Mouse (Mus musculus) embryonic stem cell, embryonic (primary cell): ENCODE results near the gene Mtmr1.

Experiments used
- CTCF ChIA-PET, 4 experiments: fragments of 300-600 bp in 2 of 4; fragments of 350-600 bp in 2 of 4; sonication (Branson Sonifier 250); formaldehyde crosslinking; loops; one replicate each; lab custom pipeline; 2022; ENCODE audit warnings: inconsistent platforms in 2 of 4; lab: Charles Lee
- POLR2A ChIA-PET, 4 experiments: fragments of 300-600 bp in 2 of 4; fragments of 350-600 bp in 2 of 4; sonication (Branson Sonifier 250); formaldehyde crosslinking; loops; one replicate each; lab custom pipeline; 2022; ENCODE audit warnings: antibody characterized with exemption in 4 of 4, inconsistent platforms in 1 of 4; lab: Charles Lee

Mtmr1 gene

DNA sequence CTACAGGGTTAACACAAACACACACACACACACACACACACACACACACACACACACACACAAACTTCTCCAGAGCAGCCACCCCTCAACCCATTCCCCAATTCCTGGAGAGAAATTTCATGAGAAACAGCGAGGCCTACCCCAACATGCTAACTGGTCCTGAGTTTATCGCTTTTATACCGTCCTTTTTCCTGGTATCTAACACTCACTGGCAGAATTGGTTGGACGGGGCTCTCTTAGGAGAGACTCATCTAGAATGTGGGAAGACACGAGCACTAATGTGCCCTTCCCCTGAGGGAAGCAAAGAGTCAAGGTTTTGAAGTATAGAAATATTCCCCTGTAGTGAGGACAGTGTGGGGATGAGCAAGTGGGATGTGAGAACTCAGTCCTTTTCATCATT is 66.3 kb downstream of the Mtmr1 start:
- ChIA-PET POLR2A (no interaction called here), CTCF (no interaction called here)

DNA sequence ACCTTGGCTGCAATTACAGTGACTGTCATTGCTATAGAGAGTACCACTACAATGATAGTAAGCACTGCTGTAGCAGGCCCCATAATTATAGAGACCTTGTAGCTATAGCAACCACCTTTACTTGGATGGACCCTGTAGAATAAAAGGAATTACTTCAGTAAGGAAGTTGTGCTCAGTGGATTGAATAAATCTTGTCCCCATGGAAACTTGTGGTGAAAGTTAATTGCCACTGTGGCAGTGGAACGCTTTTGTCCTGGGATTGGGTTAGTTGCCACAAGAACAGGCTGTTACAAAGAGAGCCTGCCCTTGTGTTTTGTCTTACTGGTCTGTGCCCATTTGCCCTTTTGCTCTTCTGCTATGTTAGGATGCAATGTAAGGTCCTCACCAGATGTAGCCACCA is 69.9 kb downstream of the Mtmr1 start:
- ChIA-PET CTCF (interaction anchor here in 1 of 4 experiments (1.2 kb wide), 1 partner anchor 9 kb away, joined by 3 read pairs; no protein-coding TSS in a partner anchor), POLR2A (no interaction called here)

DNA sequence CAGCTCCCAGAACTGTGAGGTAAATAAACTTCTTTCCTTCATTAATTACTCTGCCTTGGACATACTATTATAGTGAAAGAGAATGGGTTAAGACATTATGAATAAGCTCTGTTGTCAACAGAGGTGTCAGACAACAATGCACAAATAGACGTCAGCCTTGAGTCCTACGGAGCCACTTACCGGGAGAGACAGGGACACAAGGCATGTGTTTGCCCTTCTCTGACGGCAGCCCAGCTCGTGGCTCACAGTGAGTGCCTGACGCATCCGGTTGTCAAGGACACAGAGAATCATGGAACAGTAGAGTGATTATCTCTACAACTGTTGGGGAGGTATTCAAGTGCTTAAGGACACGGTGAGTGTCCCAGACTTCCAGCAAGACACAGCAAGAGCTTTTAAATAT is 70.3 kb downstream of the Mtmr1 start:
- POLR2A ChIA-PET = no interaction called here
- CTCF ChIA-PET = interaction anchor here in 2 of 4 experiments (1.2 to 1.5 kb wide), 2 partner anchors 9 to 10 kb away, joined by 3 to 4 read pairs; no protein-coding TSS in a partner anchor

GRCm38 (mm10) chrX:71435542-71435941 is 71.0 kb downstream of the Mtmr1 start:
- ChIA-PET POLR2A (no interaction called here), CTCF (interaction anchor here in 2 of 4 experiments (1.2 to 1.5 kb wide), 2 partner anchors 10 kb away, joined by 3 to 4 read pairs; no protein-coding TSS in a partner anchor)

- CTCF ChIA-PET = no interaction called here
- POLR2A ChIA-PET = no interaction called here
Observed at GRCm38 (mm10) chrX:71439473-71439872, 74.9 kb downstream of the Mtmr1 start.

DNA sequence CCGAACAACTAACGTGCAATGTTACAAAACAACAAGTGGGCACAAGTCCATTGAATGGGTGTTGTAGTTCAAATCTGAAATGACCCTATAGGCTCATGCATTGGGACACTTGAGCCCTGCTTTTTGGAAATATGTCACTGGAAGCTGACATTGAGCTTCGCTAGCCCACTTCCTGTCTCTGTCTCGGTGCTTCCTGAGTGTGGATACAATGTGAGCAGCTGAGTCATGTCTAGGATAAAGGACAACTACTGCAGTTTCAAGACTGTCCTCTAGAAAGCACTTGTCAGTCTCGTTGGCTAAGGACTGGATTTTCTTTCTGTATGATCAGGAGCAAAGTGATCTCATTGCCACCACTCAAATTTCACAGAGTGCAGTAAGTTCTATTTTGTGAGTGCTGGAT is 78.4 kb downstream of the Mtmr1 start:
- POLR2A ChIA-PET = no interaction called here
- CTCF ChIA-PET = no interaction called here

GRCm38 (mm10) chrX:71456078-71456737 is 91.6 kb downstream of the Mtmr1 start:
- CTCF ChIA-PET = no interaction called here
- POLR2A ChIA-PET = no interaction called here

- ChIA-PET CTCF (no interaction called here), POLR2A (no interaction called here)
Observed at GRCm38 (mm10) chrX:71464138-71464826, 99.7 kb downstream of the Mtmr1 start.

DNA sequence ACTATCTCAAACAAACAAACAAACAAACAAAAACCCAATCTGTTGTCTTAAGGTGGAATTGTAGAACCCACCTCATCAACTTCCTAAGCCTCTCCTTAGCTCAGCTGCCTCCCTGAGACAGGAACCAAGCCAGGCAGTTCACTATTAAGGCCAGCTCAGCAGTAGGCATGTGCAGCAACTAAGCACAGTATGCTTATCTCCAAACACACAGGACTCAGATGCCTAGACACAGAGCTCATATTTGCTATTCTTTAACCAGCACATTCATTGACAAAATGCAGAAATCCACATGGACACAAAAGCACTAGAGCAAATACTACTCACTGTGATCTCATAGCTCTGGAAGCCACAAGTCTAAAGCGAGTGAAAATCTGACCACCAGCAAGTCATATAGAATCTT is 100.9 kb downstream of the Mtmr1 start:
- CTCF ChIA-PET = interaction anchor here in 1 of 4 experiments (0.6 kb wide), 1 partner anchor 69 kb away, joined by 4 read pairs; no protein-coding TSS in a partner anchor
- POLR2A ChIA-PET = no interaction called here

DNA sequence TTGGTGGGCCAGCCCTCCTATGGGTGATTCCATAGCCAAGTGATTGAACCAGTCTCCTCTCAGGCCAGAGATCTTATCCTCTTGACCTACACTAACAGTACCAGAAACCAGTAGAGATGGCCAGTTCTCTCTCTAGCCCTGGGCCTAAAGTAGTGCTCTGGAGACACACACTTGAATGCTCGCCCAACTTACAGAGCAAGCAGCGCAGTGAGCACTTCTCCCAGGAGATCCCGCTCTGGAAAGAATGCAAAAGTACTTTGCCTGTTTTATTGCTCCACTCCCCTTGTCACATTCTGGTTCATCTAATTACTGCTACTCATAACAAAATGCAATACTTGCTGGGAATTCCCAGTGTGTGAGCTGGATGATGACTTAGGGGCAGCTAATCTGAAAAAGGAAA is 102.9 kb downstream of the Mtmr1 start:
- POLR2A ChIA-PET = no interaction called here
- CTCF ChIA-PET = no interaction called here
